Mouse (Mus musculus): ENCODE data around the gene Sesn1. TPM values are rescaled to one million over a fixed set of nuclear protein-coding genes. Genes with fewer than 3 reads are reported as not detected.
A peak's percentile ranks its signal among the peaks of the same experiment; 100 is the strongest.
"Not testable (repeated sequence)": the region's sequence is repeated elsewhere in the genome, so short reads cannot be mapped to it uniquely, and the experiment has no call there.

The Sesn1 gene
- total RNA-seq, 2 experiments from 2014 or later: 118 to 224 TPM

DNA sequence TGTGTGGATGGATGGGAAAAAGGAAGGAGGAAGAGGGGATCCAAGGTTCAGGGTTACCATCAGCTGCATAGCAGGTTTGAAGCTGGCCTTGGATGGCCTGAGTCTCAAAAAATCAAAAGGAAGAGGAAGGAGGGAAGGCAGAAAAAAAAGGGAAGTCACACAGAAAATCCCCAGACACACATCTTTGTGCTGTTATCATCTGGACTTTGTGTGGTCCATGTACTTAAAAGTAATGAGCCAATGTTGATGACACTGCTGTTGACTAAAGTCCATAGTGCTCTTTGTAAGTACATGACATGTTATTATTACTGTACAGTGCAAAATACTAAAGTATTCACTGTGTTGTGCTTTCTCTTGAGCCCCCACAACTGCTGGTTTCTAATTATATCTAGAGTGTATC lies 86.7 kb downstream of the Sesn1 start:
- no peak for DNase-seq

DNA sequence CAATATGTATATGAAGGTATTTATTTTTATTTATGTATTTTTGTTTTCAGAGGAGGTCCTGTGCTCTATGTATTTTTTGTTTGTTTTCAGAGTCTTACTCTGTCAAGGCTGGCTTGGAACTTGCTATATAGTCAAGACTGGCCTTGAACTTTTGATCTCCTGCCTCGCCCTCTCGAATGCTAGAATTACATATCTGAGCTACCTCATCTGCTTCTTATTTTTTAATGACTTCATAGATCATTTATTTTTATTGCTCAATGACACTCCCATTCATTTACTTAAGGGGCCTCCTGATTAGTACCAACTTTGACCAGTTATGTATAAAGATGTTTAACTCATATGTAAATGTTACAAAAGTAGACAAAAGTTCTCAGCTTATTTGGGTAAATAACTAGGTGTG lies 87.1 kb downstream of the Sesn1 start:
- intact Hi-C loops (cut with DNase I): loop anchor here (2.0 kb wide), 1 partner anchor 28 kb away; no protein-coding TSS in a partner anchor
- DNase-seq: no peak

More for the DNA sequence above, 86.7 kb downstream of the Sesn1 start:
- intact Hi-C loops (cut with DNase I): loop anchor here (2.0 kb wide), 1 partner anchor 28 kb away; no protein-coding TSS in a partner anchor

- DNase-seq: no peak
- intact Hi-C loops (cut with DNase I): no loop called here
Observed at GRCm38 (mm10) chr10:41901456-41901855, 91.7 kb downstream of the Sesn1 start.

DNA sequence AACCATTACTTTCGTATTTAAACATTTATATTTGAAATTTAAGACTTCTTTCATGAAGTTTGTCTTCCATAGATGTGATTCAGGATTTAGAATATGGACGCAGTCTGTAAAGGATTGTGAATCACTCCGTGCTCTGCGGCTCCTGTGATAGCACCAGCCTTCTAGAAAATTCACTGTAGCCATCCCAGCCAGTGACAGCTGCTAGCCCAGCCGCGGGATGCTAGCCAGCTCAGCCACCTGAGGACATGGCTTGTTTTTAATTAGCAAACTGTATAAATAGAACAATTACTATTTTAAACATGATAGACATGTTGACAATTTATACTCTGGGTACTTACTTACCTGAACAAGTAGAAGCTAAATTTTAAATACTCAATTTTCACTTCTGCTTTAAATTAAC lies 92.1 kb downstream of the Sesn1 start:
- no peak for DNase-seq
- intact Hi-C loops (cut with DNase I): no loop called here

DNA sequence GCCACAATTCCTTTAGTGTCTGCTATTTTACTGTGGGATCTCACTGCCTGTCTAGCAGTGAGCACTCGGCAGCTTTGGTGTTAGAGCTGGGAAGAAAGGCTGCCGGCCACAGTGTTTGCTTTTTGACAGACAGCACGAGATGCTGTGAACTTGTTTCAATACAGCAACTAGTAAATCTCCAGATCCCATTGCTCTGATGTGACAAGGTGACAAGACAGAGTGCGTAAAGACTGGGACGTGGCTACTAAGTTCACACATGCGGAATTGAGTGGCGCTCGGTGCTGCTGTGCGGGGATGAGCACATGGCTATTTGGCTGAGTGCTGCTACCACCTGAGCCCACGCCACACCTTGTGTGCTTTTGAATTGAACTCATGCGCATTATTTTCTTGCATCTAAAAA lies 97.7 kb downstream of the Sesn1 start:
- DNase-seq: no peak
- intact Hi-C loops (cut with DNase I): no loop called here

GRCm38 (mm10) chr10:41907950-41908349 lies 98.2 kb downstream of the Sesn1 start:
- intact Hi-C loops (cut with DNase I): no loop called here
- DNase-seq: no peak

DNA sequence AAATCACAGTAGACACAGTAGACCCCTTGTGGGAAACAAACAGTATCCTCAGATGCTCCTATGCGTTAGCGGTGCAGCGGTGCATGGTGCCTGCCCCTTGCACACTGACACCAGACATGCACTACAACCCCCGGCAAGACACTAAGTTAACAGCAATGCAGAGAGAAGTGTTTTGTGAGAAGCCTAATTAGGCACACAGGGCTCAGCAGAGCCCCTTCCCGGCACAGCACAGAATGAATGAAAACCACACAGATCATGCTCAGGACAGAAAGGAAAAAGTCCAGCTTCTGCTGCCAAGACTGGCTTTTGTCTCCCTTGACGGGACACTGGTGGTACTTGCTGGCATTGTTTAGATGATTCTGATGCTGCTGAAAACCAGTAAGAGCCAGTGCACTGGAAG lies 99.2 kb downstream of the Sesn1 start:
- intact Hi-C loops (cut with DNase I): no loop called here
- DNase-seq: no peak

GRCm38 (mm10) chr10:41912290-41912994 lies 102.7 kb downstream of the Sesn1 start:
- no peak for DNase-seq
- intact Hi-C loops (cut with DNase I): no loop called here

- intact Hi-C loops (cut with DNase I): no loop called here
- no peak for DNase-seq
Observed at GRCm38 (mm10) chr10:41926726-41927125, 117.0 kb downstream of the Sesn1 start.

DNA sequence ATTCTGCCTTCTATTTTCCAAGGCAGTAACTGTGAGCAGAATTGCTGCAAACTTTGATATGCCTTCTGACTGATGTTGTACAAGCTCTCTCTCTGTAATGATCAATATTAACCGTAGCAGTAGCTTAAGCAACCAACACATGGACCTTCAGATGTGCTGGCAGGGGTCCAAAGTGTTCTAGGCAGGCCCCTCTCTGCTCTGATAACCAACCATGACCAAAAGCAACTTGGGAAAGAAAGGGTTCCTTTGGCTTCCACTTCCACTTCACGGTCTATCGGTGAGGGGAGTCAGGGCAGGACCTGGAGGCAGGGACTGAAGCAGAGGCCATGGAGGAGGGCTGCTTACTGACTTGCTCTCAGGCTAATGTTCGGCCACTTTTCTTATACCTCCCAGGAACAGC lies 121.2 kb downstream of the Sesn1 start:
- intact Hi-C loops (cut with DNase I): no loop called here
- DNase-seq: no peak

DNA sequence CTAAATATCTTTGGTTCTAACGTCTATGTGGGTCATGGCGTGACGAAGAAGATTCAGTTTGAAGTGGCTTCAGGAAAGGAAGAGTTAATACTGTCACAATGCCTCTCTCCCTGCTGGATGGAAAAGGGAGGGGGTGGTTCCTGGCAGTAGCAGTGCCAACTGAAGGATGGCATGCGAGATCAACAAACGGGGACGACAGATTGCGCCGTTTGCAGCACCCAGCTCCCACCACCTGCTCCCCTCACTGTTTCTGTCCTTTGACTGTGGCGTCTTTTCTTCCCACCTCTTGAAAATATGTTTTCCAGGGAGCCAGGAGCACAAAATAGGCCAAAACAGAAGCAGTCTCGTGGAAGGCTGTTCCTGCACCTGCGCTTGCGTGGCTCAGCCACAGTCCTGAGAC lies 122.2 kb downstream of the Sesn1 start:
- intact Hi-C loops (cut with DNase I): no loop called here
- DNase-seq: peak in 1 of 2 experiments; percentile 13

DNA sequence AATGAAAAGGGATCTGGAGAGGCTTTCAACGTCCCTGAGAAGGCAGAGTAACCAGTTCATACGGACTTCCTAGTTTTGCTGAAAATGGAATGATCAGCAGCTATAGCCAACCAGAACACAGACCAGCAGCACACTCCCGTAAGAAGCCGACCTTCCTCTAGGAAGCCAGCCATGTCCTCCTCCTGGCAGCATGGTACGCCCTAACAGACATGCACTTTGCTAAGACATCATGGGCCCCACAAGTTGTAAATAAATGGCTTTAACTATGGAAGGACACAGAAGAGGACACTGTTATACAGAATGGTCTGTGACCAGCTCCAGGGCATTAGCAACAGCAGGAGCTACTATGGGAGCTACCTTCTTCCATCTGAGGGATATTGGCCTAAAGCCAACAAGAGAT lies 123.2 kb downstream of the Sesn1 start:
- intact Hi-C loops (cut with DNase I): no loop called here
- DNase-seq: no peak

- intact Hi-C loops (cut with DNase I): no loop called here
- peak; percentile 76 to 79 for DNase-seq
Observed at GRCm38 (mm10) chr10:41933536-41933935, 123.8 kb downstream of the Sesn1 start.

- intact Hi-C loops (cut with DNase I): loop anchor here (1.0 to 5.0 kb wide), 3 partner anchors 48 to 104 kb away; no protein-coding TSS in a partner anchor
Observed at GRCm38 (mm10) chr10:41934633-41935475, 125.1 kb downstream of the Sesn1 start.

DNA sequence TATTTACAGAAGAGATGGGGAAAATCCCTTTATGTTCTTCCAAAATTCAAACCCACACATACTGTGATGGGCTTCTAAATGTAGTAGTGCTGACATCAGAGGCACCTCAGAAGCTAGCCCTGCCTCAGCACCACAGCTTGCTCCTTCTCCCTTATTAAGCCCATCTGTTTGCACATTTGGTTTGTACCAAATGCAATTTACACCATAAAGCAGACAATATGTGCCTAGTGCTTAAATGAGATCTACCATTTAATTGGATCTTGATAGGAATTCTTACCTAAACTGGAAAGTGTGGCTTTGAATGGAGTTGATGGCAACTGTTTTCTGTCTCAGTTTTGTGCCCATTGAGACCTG lies 125.7 kb downstream of the Sesn1 start:
- DNase-seq: no peak
- intact Hi-C loops (cut with DNase I): loop anchor here (2.0 to 5.0 kb wide), 2 partner anchors 97 to 105 kb away; no protein-coding TSS in a partner anchor

More at GRCm38 (mm10) chr10:41934633-41935475, 125.1 kb downstream of the Sesn1 start:
- DNase-seq: peak; percentile 86 to 91

GRCm38 (mm10) chr10:41936100-41936499 lies 126.4 kb downstream of the Sesn1 start:
- DNase-seq: peak; percentile 58 to 61
- intact Hi-C loops (cut with DNase I): loop anchor here (5.0 kb wide), 1 partner anchor 96 kb away; no protein-coding TSS in a partner anchor

GRCm38 (mm10) chr10:41937176-41937575 lies 127.4 kb downstream of the Sesn1 start:
- intact Hi-C loops (cut with DNase I): loop anchor here (5.0 kb wide), 1 partner anchor 95 kb away; no protein-coding TSS in a partner anchor
- DNase-seq: no peak

- DNase-seq: no peak
- intact Hi-C loops (cut with DNase I): loop anchor here (5.0 kb wide), 1 partner anchor 93 kb away; no protein-coding TSS in a partner anchor
Observed at GRCm38 (mm10) chr10:41939090-41939489, 129.4 kb downstream of the Sesn1 start.

DNA sequence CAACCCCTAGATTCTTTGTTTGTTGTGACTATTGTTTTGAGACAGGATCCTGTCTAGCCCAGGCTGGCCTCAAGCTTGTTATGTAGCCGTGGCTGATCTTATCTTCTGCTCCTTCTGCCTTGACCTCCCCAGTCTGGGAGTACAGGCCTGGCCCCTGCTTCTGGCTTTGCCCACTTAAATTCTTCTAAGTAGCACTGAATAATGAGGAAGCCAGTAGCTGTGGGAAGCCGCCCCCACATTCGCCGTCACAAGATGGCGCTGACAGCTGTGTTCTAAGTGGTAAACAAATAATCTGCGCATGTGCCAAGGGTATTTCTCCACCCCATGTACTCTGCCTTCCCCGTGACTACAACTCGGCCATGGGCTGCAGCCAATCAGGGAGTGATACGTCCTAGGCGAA lies 142.6 kb downstream of the Sesn1 start:
- intact Hi-C loops (cut with DNase I): loop anchor here (10.0 kb wide), 1 partner anchor 258 kb away; no protein-coding TSS in a partner anchor
- DNase-seq: not testable (repeated sequence)

GRCm38 (mm10) chr10:41952850-41953527 lies 143.3 kb downstream of the Sesn1 start:
- DNase-seq: no peak
- intact Hi-C loops (cut with DNase I): loop anchor here (10.0 kb wide), 1 partner anchor 258 kb away; no protein-coding TSS in a partner anchor

- intact Hi-C loops (cut with DNase I): loop anchor here (10.0 kb wide), 1 partner anchor 259 kb away; no protein-coding TSS in a partner anchor
- DNase-seq: no peak
Observed at GRCm38 (mm10) chr10:41953528-41953864, 143.8 kb downstream of the Sesn1 start.
